Mouse (Mus musculus) E14TG2a.4 (cell line): ENCODE measurements around the gene Spag16.

Experiments
- H3K27me3 ChIP-seq: 2 replicates; pipeline ENCODE4 v1.6.1; 2014; ENCODE audit warnings: low read length, control low read depth; ENCODE audit not compliant: insufficient read depth
- H3K36me3 ChIP-seq: 2 replicates; pipeline ENCODE4 v1.6.1; 2014; ENCODE audit warnings: low read length, control low read depth; ENCODE audit not compliant: insufficient read depth
- H3K4me1 ChIP-seq: replicated peaks from 2 replicates; pipeline ENCODE4 v1.6.1; 2014; ENCODE audit warnings: low read depth, low read length, control low read depth
- H3K4me3 ChIP-seq: replicated peaks from 2 replicates; pipeline ENCODE4 v1.5.1; 2014; ENCODE audit warnings: mild to moderate bottlenecking, low read length
- H3K9me3 ChIP-seq: 2 replicates; pipeline ENCODE4 v1.6.1; 2014; ENCODE audit warnings: low read length, control low read depth
- CTCF ChIP-seq: conservative IDR thresholded peaks from 2 replicates; pipeline ENCODE4 v1.5.1; 2014; ENCODE audit warnings: low read length
- NANOG ChIP-seq: IDR thresholded peaks from 2 replicates; pipeline ENCODE4 v1.6.1; 2014; ENCODE audit warnings: borderline replicate concordance, low read length, mixed read lengths
- POU5F1 ChIP-seq: IDR thresholded peaks from 2 replicates; pipeline ENCODE4 v1.6.1; 2014; ENCODE audit warnings: low read length, borderline replicate concordance

Gene Spag16

GRCm38 (mm10) chr1:70037384-70037783, 210.6 kb downstream of the Spag16 start:
- H3K4me1 ChIP-seq, result no peaks in the 10 kb centered on the region
- no peak for TF ChIP-seq CTCF
- no peak for TF ChIP-seq POU5F1
- no peak for TF ChIP-seq NANOG
- H3K4me3 ChIP-seq, result no peak overlapping the region
- H3K9me3 ChIP-seq, result no peaks in the 10 kb centered on the region
- no peaks in the 10 kb centered on the region for H3K36me3 ChIP-seq
- no peaks in the 10 kb centered on the region for H3K27me3 ChIP-seq

- H3K27me3 ChIP-seq, result no peaks in the 10 kb centered on the region
- no peaks in the 10 kb centered on the region for H3K36me3 ChIP-seq
- H3K9me3 ChIP-seq, result no peaks in the 10 kb centered on the region
- TF ChIP-seq POU5F1, result no peak
- TF ChIP-seq CTCF, result no peak
- no peak for TF ChIP-seq NANOG
- no peaks in the 10 kb centered on the region for H3K4me1 ChIP-seq
- no peak overlapping the region for H3K4me3 ChIP-seq
Observed at GRCm38 (mm10) chr1:70067404-70067803, 240.6 kb downstream of the Spag16 start.

- H3K27me3 ChIP-seq, result no peaks in the 10 kb centered on the region
- TF ChIP-seq CTCF (no peak), NANOG (no peak)
- no peaks in the 10 kb centered on the region for H3K4me1 ChIP-seq
- H3K36me3 ChIP-seq, result no peaks in the 10 kb centered on the region
- no peak overlapping the region for H3K4me3 ChIP-seq
- H3K9me3 ChIP-seq, result no peaks in the 10 kb centered on the region
Observed at GRCm38 (mm10) chr1:70073440-70073839, 246.7 kb downstream of the Spag16 start.

- Histone ChIP-seq H3K27me3 (no peaks in the 10 kb centered on the region), H3K9me3 (no peaks in the 10 kb centered on the region)
- TF ChIP-seq POU5F1 (no peak), NANOG (no peak), CTCF (no peak)
Observed at GRCm38 (mm10) chr1:70078806-70079205, 252.0 kb downstream of the Spag16 start.

GRCm38 (mm10) chr1:70082208-70082878, 255.6 kb downstream of the Spag16 start:
- TF ChIP-seq POU5F1 (no peak), NANOG (no peak), CTCF (no peak)
- Histone ChIP-seq H3K4me3 (no peak overlapping the region), H3K9me3 (no peaks in the 10 kb centered on the region), H3K27me3 (no peaks in the 10 kb centered on the region), H3K36me3 (no peaks in the 10 kb centered on the region), H3K4me1 (no peaks in the 10 kb centered on the region)

More at GRCm38 (mm10) chr1:70078806-70079205, 252.0 kb downstream of the Spag16 start:
- Histone ChIP-seq H3K4me1 (no peaks in the 10 kb centered on the region), H3K4me3 (no peak overlapping the region), H3K36me3 (no peaks in the 10 kb centered on the region)

- H3K4me3 ChIP-seq, result no peak overlapping the region
- no peaks in the 10 kb centered on the region for H3K4me1 ChIP-seq
- no peaks in the 10 kb centered on the region for H3K9me3 ChIP-seq
- no peaks in the 10 kb centered on the region for H3K27me3 ChIP-seq
- no peak for TF ChIP-seq POU5F1
- no peak for TF ChIP-seq NANOG
- TF ChIP-seq CTCF, result no peak
- no peaks in the 10 kb centered on the region for H3K36me3 ChIP-seq
Observed at GRCm38 (mm10) chr1:70104683-70105082, 277.9 kb downstream of the Spag16 start.

GRCm38 (mm10) chr1:70116212-70116982, 289.6 kb downstream of the Spag16 start:
- no peak overlapping the region for H3K4me3 ChIP-seq
- H3K9me3 ChIP-seq, result no peaks in the 10 kb centered on the region
- H3K27me3 ChIP-seq, result no peaks in the 10 kb centered on the region
- H3K4me1 ChIP-seq, result no peaks in the 10 kb centered on the region
- no peaks in the 10 kb centered on the region for H3K36me3 ChIP-seq
- TF ChIP-seq CTCF (no peak), NANOG (no peak), POU5F1 (no peak)

GRCm38 (mm10) chr1:70128035-70128434, 301.3 kb downstream of the Spag16 start:
- TF ChIP-seq CTCF (peak; percentile 31), POU5F1 (no peak), NANOG (no peak)

GRCm38 (mm10) chr1:70135547-70135946, 308.8 kb downstream of the Spag16 start:
- Histone ChIP-seq H3K4me3 (no peak overlapping the region), H3K27me3 (no peaks in the 10 kb centered on the region), H3K36me3 (no peaks in the 10 kb centered on the region), H3K4me1 (no peaks in the 10 kb centered on the region), H3K9me3 (no peaks in the 10 kb centered on the region)
- TF ChIP-seq POU5F1 (no peak), NANOG (no peak), CTCF (no peak)

More at GRCm38 (mm10) chr1:70128035-70128434, 301.3 kb downstream of the Spag16 start:
- Histone ChIP-seq H3K4me3 (no peak overlapping the region), H3K36me3 (no peaks in the 10 kb centered on the region), H3K4me1 (no peaks in the 10 kb centered on the region), H3K9me3 (no peaks in the 10 kb centered on the region), H3K27me3 (no peaks in the 10 kb centered on the region)
